Mouse (Mus musculus): ENCODE results near the gene Malsu1. TPM values are rescaled to one million over a fixed set of nuclear protein-coding genes. Genes with fewer than 3 reads are reported as not detected.

Malsu1 gene
- 58.7 and 67.8 TPM in 2 replicates for polyA plus RNA-seq (2016; fragmentation: Nextera tagmentation; extraction: Ambion mirVana)

GRCm38 (mm10) chr6:49073304-49074116, at the start of gene Malsu1:
Malsu1 (plus strand) TSS chr6:49073795.
- Histone ChIP-seq H3K9me3 (no peaks in the 10 kb centered on the region), H3K4me3 (replicated peaks) (peak within 1 kb of the TSS; percentile 99), H3K9ac (peak within 1 kb of the TSS; percentile 93), H3K36me3 (replicated peaks) (no peaks in the 10 kb centered on the region), H3K27me3 (no peaks in the 10 kb centered on the region), H3K4me2 (peak within 1 kb of the TSS; percentile 70), H3K27ac (peak within 1 kb of the TSS; percentile 80), H3K4me1 (peaks cover 23% of the 10 kb centered on the region)
- peak; percentile 96 for ATAC-seq (ENCODE audit: low FRiP score)
- WGBS: under 1% methylated on average over 49 of the region's 49 CpGs

GRCm38 (mm10) chr6:49025290-49025689, 48.3 kb upstream of the Malsu1 start:
- Histone ChIP-seq H3K4me1 (peaks cover 14% of the 10 kb centered on the region), H3K4me2 (no peak overlapping the region), H3K27ac (no peak overlapping the region), H3K27me3 (no peaks in the 10 kb centered on the region), H3K36me3 (replicated peaks) (no peaks in the 10 kb centered on the region), H3K9me3 (no peaks in the 10 kb centered on the region), H3K4me3 (replicated peaks) (no peak overlapping the region), H3K9ac (no peak overlapping the region)
- ATAC-seq (ENCODE audit: low FRiP score): no peak
- WGBS: 77% methylated on average over 7 of the region's 7 CpGs

GRCm38 (mm10) chr6:49026496-49026895, 47.1 kb upstream of the Malsu1 start:
- no peak overlapping the region for H3K4me2 ChIP-seq
- no peaks in the 10 kb centered on the region for H3K36me3 ChIP-seq (replicated peaks)
- ATAC-seq (ENCODE audit: low FRiP score): no peak
- H3K27ac ChIP-seq: no peak overlapping the region
- H3K9ac ChIP-seq: no peak overlapping the region
- H3K27me3 ChIP-seq: no peaks in the 10 kb centered on the region
- no peaks in the 10 kb centered on the region for H3K9me3 ChIP-seq
- 89% methylated on average over 5 of the region's 5 CpGs for WGBS
- H3K4me1 ChIP-seq: peaks cover 3% of the 10 kb centered on the region; the same call in 1 of the 2 replicates
- H3K4me3 ChIP-seq (replicated peaks): no peak overlapping the region

- 92% methylated on average over 6 of the region's 6 CpGs for WGBS
These were observed 45.6 kb upstream of the Malsu1 start for GRCm38 (mm10) chr6:49028019-49028418.

GRCm38 (mm10) chr6:49028708-49029107, 44.9 kb upstream of the Malsu1 start:
- H3K27ac ChIP-seq: no peak overlapping the region
- H3K9ac ChIP-seq: no peak overlapping the region
- H3K9me3 ChIP-seq: no peaks in the 10 kb centered on the region
- no peak overlapping the region for H3K4me2 ChIP-seq
- no peaks in the 10 kb centered on the region for H3K4me1 ChIP-seq
- H3K4me3 ChIP-seq (replicated peaks): no peak overlapping the region
- H3K36me3 ChIP-seq (replicated peaks): no peaks in the 10 kb centered on the region
- WGBS: 78% methylated on average over 3 of the region's 3 CpGs
- ATAC-seq (ENCODE audit: low FRiP score): no peak
- H3K27me3 ChIP-seq: no peaks in the 10 kb centered on the region

More at GRCm38 (mm10) chr6:49028019-49028418, 45.6 kb upstream of the Malsu1 start:
- no peak for ATAC-seq (ENCODE audit: low FRiP score)
- Histone ChIP-seq H3K36me3 (replicated peaks) (no peaks in the 10 kb centered on the region), H3K4me3 (replicated peaks) (no peak overlapping the region), H3K4me1 (no peaks in the 10 kb centered on the region), H3K9ac (no peak overlapping the region), H3K27ac (no peak overlapping the region), H3K27me3 (no peaks in the 10 kb centered on the region), H3K4me2 (no peak overlapping the region), H3K9me3 (no peaks in the 10 kb centered on the region)

- ATAC-seq (ENCODE audit: low FRiP score): no peak
- Histone ChIP-seq H3K4me2 (no peak overlapping the region), H3K4me1 (0 out of 2 replicates have a peak, but pooled peaks cover under 1% of the 10 kb centered on the region), H3K4me3 (replicated peaks) (no peak overlapping the region), H3K9me3 (no peaks in the 10 kb centered on the region), H3K36me3 (replicated peaks) (no peaks in the 10 kb centered on the region), H3K27me3 (peaks cover 7% of the 10 kb centered on the region), H3K27ac (no peak overlapping the region), H3K9ac (no peak overlapping the region)
- 89% methylated on average over 4 of the region's 4 CpGs for WGBS
These were observed 42.4 kb upstream of the Malsu1 start for GRCm38 (mm10) chr6:49031230-49031629.

- Histone ChIP-seq H3K27me3 (peaks cover 21% of the 10 kb centered on the region), H3K4me2 (no peak overlapping the region), H3K4me1 (peaks cover 5% of the 10 kb centered on the region; the same call in 1 of the 2 replicates), H3K27ac (no peak overlapping the region), H3K9me3 (no peaks in the 10 kb centered on the region), H3K9ac (no peak overlapping the region), H3K4me3 (replicated peaks) (no peak overlapping the region), H3K36me3 (replicated peaks) (no peaks in the 10 kb centered on the region)
- no peak for ATAC-seq (ENCODE audit: low FRiP score)
- 54% methylated on average over 4 of the region's 4 CpGs for WGBS
These were observed 40.8 kb upstream of the Malsu1 start for GRCm38 (mm10) chr6:49032783-49033182.

GRCm38 (mm10) chr6:49036275-49037267, 37.0 kb upstream of the Malsu1 start, which contains the start of gene Gpnmb:
Gpnmb (plus strand) TSS chr6:49036546.
- H3K4me2 ChIP-seq: 0 out of 2 replicates have a peak within 1 kb of the TSS, but pooled peaks have one; percentile 4
- no peak within 1 kb of the TSS for H3K27ac ChIP-seq
- H3K4me3 ChIP-seq (replicated peaks): no peak within 1 kb of the TSS
- WGBS: 45% methylated on average over 28 of the region's 28 CpGs
- H3K9me3 ChIP-seq: no peaks in the 10 kb centered on the region
- H3K9ac ChIP-seq: no peak within 1 kb of the TSS
- no peaks in the 10 kb centered on the region for H3K36me3 ChIP-seq (replicated peaks)
- H3K27me3 ChIP-seq: peaks cover 23% of the 10 kb centered on the region
- H3K4me1 ChIP-seq: peaks cover 9% of the 10 kb centered on the region
- ATAC-seq (ENCODE audit: low FRiP score): no peak

- WGBS: 68% methylated on average over 12 of the region's 12 CpGs
These were observed 36.3 kb upstream of the Malsu1 start for GRCm38 (mm10) chr6:49037268-49037662.

GRCm38 (mm10) chr6:49039470-49040180, 34.0 kb upstream of the Malsu1 start:
- Histone ChIP-seq H3K9ac (0 out of 2 replicates have a peak overlapping the region, but pooled peaks have one; percentile 33), H3K4me3 (replicated peaks) (peak overlapping the region; percentile 32), H3K4me1 (peaks cover 9% of the 10 kb centered on the region), H3K27ac (no peak overlapping the region), H3K36me3 (replicated peaks) (no peaks in the 10 kb centered on the region), H3K9me3 (no peaks in the 10 kb centered on the region), H3K4me2 (peak overlapping the region; percentile 48), H3K27me3 (peaks cover 23% of the 10 kb centered on the region)
- ATAC-seq (ENCODE audit: low FRiP score): peak; percentile 51; the same call in 1 of the 2 replicates
- WGBS: 12% methylated on average over 18 of the region's 18 CpGs

More at GRCm38 (mm10) chr6:49037268-49037662, 36.3 kb upstream of the Malsu1 start:
- Histone ChIP-seq H3K27me3 (peaks cover 23% of the 10 kb centered on the region), H3K4me2 (no peak overlapping the region), H3K4me3 (replicated peaks) (no peak overlapping the region), H3K36me3 (replicated peaks) (no peaks in the 10 kb centered on the region), H3K27ac (no peak overlapping the region), H3K4me1 (peaks cover 9% of the 10 kb centered on the region), H3K9ac (no peak overlapping the region), H3K9me3 (no peaks in the 10 kb centered on the region)
- no peak for ATAC-seq (ENCODE audit: low FRiP score)

GRCm38 (mm10) chr6:49046502-49046901, 27.1 kb upstream of the Malsu1 start:
- no peak overlapping the region for H3K9ac ChIP-seq
- ATAC-seq (ENCODE audit: low FRiP score): no peak
- 73% methylated on average over 6 of the region's 6 CpGs for WGBS

More at GRCm38 (mm10) chr6:49046502-49046901, 27.1 kb upstream of the Malsu1 start:
- Histone ChIP-seq H3K9me3 (no peaks in the 10 kb centered on the region), H3K36me3 (replicated peaks) (no peaks in the 10 kb centered on the region), H3K27me3 (peaks cover 8% of the 10 kb centered on the region; the same call in 1 of the 2 replicates), H3K4me3 (replicated peaks) (no peak overlapping the region), H3K27ac (no peak overlapping the region), H3K4me1 (no peaks in the 10 kb centered on the region; the same call in 1 of the 2 replicates), H3K4me2 (no peak overlapping the region)
